In genomic region chr1:64695156-64695555, GRCm38 (mm10) we compare ENCODE assay signal across 20 mouse cellular contexts. TPM values are rescaled to one million over a fixed set of nuclear protein-coding genes. Genes with fewer than 3 reads are reported as not detected.
A peak's percentile ranks its signal among the peaks of the same experiment; 100 is the strongest.
DNase-seq lines count a peak whose midpoint lies in the region; ATAC-seq lines count a peak whose summit lies in the region.
"Had no signal": no experiment of that assay in that cellular context is flagged by ENCODE, and none has a peak within 500 bp of the region (broad histone marks: within the 10 kb centered on the region; RNA-seq: fewer than 3 reads in every experiment).

No protein-coding gene starts in this region.

- no peak overlapping the region for H3K4me2 ChIP-seq in midbrain, embryonic 11.5 days
- no peak overlapping the region for H3K4me2 ChIP-seq in midbrain, embryonic 15.5 days
- H3K4me2 ChIP-seq: embryonic facial prominence, embryonic 12.5 days; forebrain, embryonic 13.5 days; forebrain, embryonic 15.5 days had no signal

- ATAC-seq in midbrain, embryonic 11.5 days (ENCODE audit: low FRiP score), result no peak
- ATAC-seq in midbrain, embryonic 15.5 days (replicated peaks), result no peak
- ATAC-seq: forebrain, embryonic 13.5 days; forebrain, embryonic 15.5 days; forebrain, postnatal 0 days had no signal

- no peaks in the 10 kb centered on the region for H3K9me3 ChIP-seq in midbrain, embryonic 11.5 days (ENCODE audit: control insufficient read depth, low read length)
- no peaks in the 10 kb centered on the region for H3K9me3 ChIP-seq in midbrain, embryonic 15.5 days
- no peaks in the 10 kb centered on the region for H3K9me3 ChIP-seq in embryonic facial prominence, embryonic 10.5 days
- H3K9me3 ChIP-seq: embryonic facial prominence, embryonic 12.5 days; forebrain, embryonic 13.5 days; forebrain, embryonic 15.5 days had no signal

- no peak overlapping the region for H3K9ac ChIP-seq in midbrain, embryonic 11.5 days (ENCODE audit: low read length)
- no peak overlapping the region for H3K9ac ChIP-seq in midbrain, embryonic 15.5 days
- H3K9ac ChIP-seq: embryonic facial prominence, embryonic 12.5 days; forebrain, embryonic 13.5 days; forebrain, embryonic 15.5 days; forebrain, postnatal 0 days had no signal

- whole genome bisulfite sequencing in midbrain, embryonic 11.5 days, result 89% methylated on average over 3 of the region's 3 CpGs
- 79% methylated on average over 3 of the region's 3 CpGs for WGBS in midbrain, embryonic 15.5 days
- WGBS in embryonic facial prominence, embryonic 10.5 days, result 81% methylated on average over 3 of the region's 3 CpGs

- H3K4me3 ChIP-seq in midbrain, embryonic 11.5 days (ENCODE audit: low read depth, low read length), result no peak overlapping the region
- no peak overlapping the region for H3K4me3 ChIP-seq in midbrain, embryonic 15.5 days
- H3K4me3 ChIP-seq in embryonic facial prominence, embryonic 10.5 days, result no peak overlapping the region
- H3K4me3 ChIP-seq: embryonic facial prominence, embryonic 12.5 days; forebrain, embryonic 13.5 days; forebrain, embryonic 15.5 days had no signal

- intact Hi-C loops in left cerebral cortex, postnatal 10 days (cut with DNase I), result loop anchor here (10.0 kb wide), 1 partner anchor 160 kb away; the partner anchor contains the start of gene Creb1

- H3K27me3 ChIP-seq in midbrain, embryonic 11.5 days (ENCODE audit: control insufficient read depth, insufficient read depth, low read length), result no peaks in the 10 kb centered on the region
- no peaks in the 10 kb centered on the region for H3K27me3 ChIP-seq in midbrain, embryonic 15.5 days (replicated peaks)
- H3K27me3 ChIP-seq in embryonic facial prominence, embryonic 10.5 days (replicated peaks; ENCODE audit: low read depth, poor library complexity, severe bottlenecking), result no peaks in the 10 kb centered on the region
- H3K27me3 ChIP-seq: embryonic facial prominence, embryonic 12.5 days; forebrain, embryonic 13.5 days; forebrain, embryonic 15.5 days had no signal

- peak; percentile 41 for DNase-seq in midbrain, embryonic 11.5 days (ENCODE audit: low spot score, missing footprints)
- DNase-seq in ES-CJ7 (ENCODE audit: low read depth, low spot score) (peak; percentile 55), ZHBTc4 (ENCODE audit: low read depth, low spot score) (peak; percentile 40)
- DNase-seq in embryonic facial prominence, embryonic 10.5 days (ENCODE audit: low spot score), result no peak
- DNase-seq in heart, adult 9 months (ENCODE audit: low spot score in 2 of 2), result no peak
- DNase-seq in left cerebral cortex, postnatal 10 days (ENCODE audit: extremely low spot score in 1 of 2, low spot score in 2 of 2), result no peak
- DNase-seq: adrenal gland, adult 2 months; adrenal gland, postnatal 10 days; adrenal gland, postnatal 25 days; cerebellum, adult 11-12 months; cerebellum, adult 2 months; cerebellum, adult 9-10 months; cerebellum, postnatal 10 days; cerebellum, postnatal 25 days; embryo, embryonic 11 days; forebrain, postnatal 0 days had no signal

- no peaks in the 10 kb centered on the region for H3K36me3 ChIP-seq in midbrain, embryonic 11.5 days (ENCODE audit: control insufficient read depth, insufficient read depth, low read length)
- no peaks in the 10 kb centered on the region for H3K36me3 ChIP-seq in midbrain, embryonic 15.5 days (replicated peaks)
- H3K36me3 ChIP-seq in embryonic facial prominence, embryonic 10.5 days (replicated peaks), result no peaks in the 10 kb centered on the region
- H3K36me3 ChIP-seq: embryonic facial prominence, embryonic 12.5 days; forebrain, embryonic 15.5 days had no signal

- H3K27ac ChIP-seq in midbrain, embryonic 11.5 days (ENCODE audit: low read depth, low read length), result no peak overlapping the region
- no peak overlapping the region for H3K27ac ChIP-seq in midbrain, embryonic 15.5 days
- H3K27ac ChIP-seq in embryonic facial prominence, embryonic 10.5 days (replicated peaks), result no peak overlapping the region
- H3K27ac ChIP-seq: embryonic facial prominence, embryonic 12.5 days; forebrain, embryonic 13.5 days; forebrain, embryonic 15.5 days had no signal

- peaks cover 5% of the 10 kb centered on the region for H3K4me1 ChIP-seq in midbrain, embryonic 11.5 days (ENCODE audit: control insufficient read depth, insufficient read depth, low read length)
- H3K4me1 ChIP-seq in midbrain, embryonic 15.5 days, result peaks cover 26% of the 10 kb centered on the region
- H3K4me1 ChIP-seq in embryonic facial prominence, embryonic 10.5 days, result peaks cover 18% of the 10 kb centered on the region

RNA-seq across cellular contexts. Expression of gene Ccnyl1, which starts 4.9 kb away (rescaled TPM):
- 10.2 and 12.9 TPM in 2 replicates for polyA plus RNA-seq in midbrain, embryonic 11.5 days (2014; fragmentation: Nextera tagmentation; extraction: Ambion mirVana)
- 5.6 and 5.8 TPM in 2 replicates for polyA plus RNA-seq in midbrain, embryonic 15.5 days (2015; fragmentation: Nextera tagmentation; extraction: Ambion mirVana)
- polyA plus RNA-seq in embryonic facial prominence, embryonic 10.5 days (2016; fragmentation: Nextera tagmentation; extraction: Ambion mirVana), result 5.8 and 6.1 TPM in 2 replicates
- 10 to 100 TPM; 27.8 to 32.0 TPM for total RNA-seq in left cerebral cortex, postnatal 10 days (2021)

RNA-seq across cellular contexts. Expression of gene Fzd5, which starts 42.4 kb away (rescaled TPM):
- 0.18 and 0.52 TPM in 2 replicates for polyA plus RNA-seq in midbrain, embryonic 11.5 days (2014; fragmentation: Nextera tagmentation; extraction: Ambion mirVana)
- 0.45 and 0.50 TPM in 2 replicates for polyA plus RNA-seq in midbrain, embryonic 15.5 days (2015; fragmentation: Nextera tagmentation; extraction: Ambion mirVana)
- 1.8 and 2.0 TPM in 2 replicates for polyA plus RNA-seq in embryonic facial prominence, embryonic 10.5 days (2016; fragmentation: Nextera tagmentation; extraction: Ambion mirVana)
- 1 to 10 TPM; 1.1 to 1.2 TPM for total RNA-seq in left cerebral cortex, postnatal 10 days (2021)

Comparison
In these comparisons a context has a peak if more than half of its experiments do, and no peak if none do; other contexts are left out.
1. DNase-seq: peak in midbrain, embryonic 11.5 days (single experiment), ES-CJ7 (single experiment) and ZHBTc4 (single experiment); none in embryonic facial prominence, embryonic 10.5 days (single experiment), heart, adult 9 months (0 of 2) and left cerebral cortex, postnatal 10 days (0 of 2).